In genomic region chr17:48230680-48231079, GRCm38 (mm10) we compare ENCODE assay signal across 25 mouse cellular contexts. TPM values are rescaled to one million over a fixed set of nuclear protein-coding genes. Genes with fewer than 3 reads are reported as not detected.
DNase-seq lines count a peak whose midpoint lies in the region; ATAC-seq lines count a peak whose summit lies in the region.
"Had no signal": no experiment of that assay in that cellular context is flagged by ENCODE, and none has a peak within 500 bp of the region (broad histone marks: within the 10 kb centered on the region; RNA-seq: fewer than 3 reads in every experiment).

No protein-coding gene starts in this region.

- peak; percentile 43 for DNase-seq in heart, adult 11 months
- no peak for DNase-seq in heart, postnatal 4 days
- DNase-seq in spleen, postnatal 10 days (ENCODE audit: low spot score in 2 of 2), result peak; percentile 2 to 9
- no peak for DNase-seq in spleen, adult 12 weeks (ENCODE audit: low spot score)
- no peak for DNase-seq in c-Kit-positive CD71-positive TER-119-positive erythroid progenitor cells, embryonic 14.5 days (ENCODE audit: low spot score)
- DNase-seq in adrenal gland, postnatal 4 days (ENCODE audit: low spot score in 2 of 2), result no peak
- DNase-seq in right cerebral cortex, adult 18-20 months, result no peak
- DNase-seq: adrenal gland, adult 8-10 months; cerebellum, adult 2 months; cerebellum, postnatal 36 days; gastrocnemius, adult 2 months; heart, adult 18-20 months; kidney, postnatal 4 days; retina, postnatal 1 day; right cerebral cortex, postnatal 4 days had no signal

- ATAC-seq in megakaryocyte, adult 5-6 weeks (ENCODE audit: poor library complexity, severe bottlenecking), result peak; percentile 56
- ATAC-seq: CD4-positive, CD25-positive, alpha-beta regulatory T cell, adult 4 months; intestine, embryonic 15.5 days; midbrain, embryonic 15.5 days; Patski had no signal

RNA-seq across cellular contexts. Expression of gene Trem1, which starts 1.9 kb away (rescaled TPM):
- under 1 TPM in 1 of 2 experiments, not detected in 1; 0.09 TPM for total RNA-seq in heart, postnatal 4 days (2021)
- total RNA-seq in megakaryocyte, adult 5-6 weeks (2015), result 5.4 and 6.6 TPM in 2 replicates
- total RNA-seq in megakaryocyte, adult 5-6 weeks (2017), result 18.9 and 19.2 TPM in 2 replicates
- total RNA-seq in adrenal gland, postnatal 4 days (2021), result under 1 TPM; 0.08 to 0.25 TPM
- total RNA-seq: ES-E14; gastrocnemius, adult 2 months; heart, postnatal 25 days; layer of hippocampus, postnatal 10 days; left cerebral cortex, postnatal 10 days had no signal

RNA-seq across cellular contexts. Expression of gene Trem3, which starts 16.9 kb away (rescaled TPM):
- total RNA-seq in heart, postnatal 4 days (2021), result under 1 TPM in 1 of 2 experiments, not detected in 1; 0.29 TPM
- 77.8 and 87.0 TPM in 2 replicates for total RNA-seq in megakaryocyte, adult 5-6 weeks (2015)
- total RNA-seq in megakaryocyte, adult 5-6 weeks (2017), result 72.1 and 98.8 TPM in 2 replicates
- 1 to 10 TPM in 1 of 2 experiments, under 1 TPM in 1; 0.92 to 1.5 TPM for total RNA-seq in adrenal gland, postnatal 4 days (2021)
- total RNA-seq: ES-E14; gastrocnemius, adult 2 months; heart, adult 18-20 months; heart, postnatal 25 days; layer of hippocampus, postnatal 10 days; megakaryocyte-erythroid progenitor cell, adult 5-6 weeks had no signal

RNA-seq across cellular contexts. Expression of gene Treml4, which starts 33.4 kb away (rescaled TPM):
- total RNA-seq in heart, postnatal 4 days (2021), result under 1 TPM; 0.41 to 0.45 TPM
- 5.5 and 6.3 TPM in 2 replicates for total RNA-seq in megakaryocyte, adult 5-6 weeks (2015)
- 15.4 and 20.2 TPM in 2 replicates for total RNA-seq in megakaryocyte, adult 5-6 weeks (2017)
- total RNA-seq in adrenal gland, postnatal 4 days (2021), result 1 to 10 TPM; 1.6 to 2.1 TPM
- total RNA-seq: gastrocnemius, adult 2 months; layer of hippocampus, postnatal 10 days; left cerebral cortex, postnatal 10 days; megakaryocyte-erythroid progenitor cell, adult 5-6 weeks had no signal

Comparison
In these comparisons a context has a peak if more than half of its experiments do, and no peak if none do; other contexts are left out.
1. DNase-seq: peak in heart, adult 11 months (single experiment) and spleen, postnatal 10 days (2 of 2); none in heart, postnatal 4 days (single experiment), spleen, adult 12 weeks (single experiment), c-Kit-positive CD71-positive TER-119-positive erythroid progenitor cells, embryonic 14.5 days (single experiment), adrenal gland, postnatal 4 days (0 of 2) and right cerebral cortex, adult 18-20 months (single experiment).
2. RNA of gene Trem1, which starts 1.9 kb away (total RNA-seq): 5.4 to 19.2 TPM in megakaryocyte, adult 5-6 weeks; 0.08 to 0.25 TPM in adrenal gland, postnatal 4 days and 0.09 TPM in heart, postnatal 4 days; every median in the first group is over 4 times any median in the second.
3. RNA of gene Trem3, which starts 16.9 kb away (total RNA-seq): 72.1 to 98.8 TPM in megakaryocyte, adult 5-6 weeks; 0.92 to 1.5 TPM in adrenal gland, postnatal 4 days and 0.29 TPM in heart, postnatal 4 days; every median in the first group is over 10 times any median in the second.